Mouse (Mus musculus) limb, embryonic 11.5 days (tissue): ENCODE measurements at regions not wholly inside any gene's neighbourhood (a gene's known extent, or its start where the extent isn't known, plus 50 kb on each side); places are given as distances from the start of the nearest gene placed in this dataset.

ENCODE experiments used
- ATAC-seq: fragments of 200-750 bp; cut with Nextera tagmentation; 2 replicates; pipeline ENCODE4 v1.8.0; 2017; ENCODE audit warnings: low read depth; ENCODE audit not compliant: insufficient number of reproducible peaks, low FRiP score, low TSS enrichment
- DNase-seq: peaks from one replicate; pipeline ENCODE4 v3.0.0-alpha.2; 2015; ENCODE audit warnings: low spot score
- H3K27ac ChIP-seq: fragments of 300-500 bp; sonication (generic); replicated peaks from 2 replicates; pipeline ENCODE4 v1.5.1; 2014; ENCODE audit warnings: low read depth, mild to moderate bottlenecking, low read length
- H3K27me3 ChIP-seq: fragments of 300-500 bp; sonication (generic); 2 replicates; pipeline ENCODE4 v1.6.1; 2014; ENCODE audit warnings: mild to moderate bottlenecking, low read length, mixed read lengths; ENCODE audit not compliant: control insufficient read depth, insufficient read depth
- H3K36me3 ChIP-seq: fragments of 300-500 bp; sonication (generic); 2 replicates; pipeline ENCODE4 v1.6.1; 2014; ENCODE audit warnings: mild to moderate bottlenecking, low read length, moderate library complexity, mixed read lengths; ENCODE audit not compliant: control insufficient read depth, insufficient read depth
- H3K4me1 ChIP-seq: fragments of 300-500 bp; sonication (generic); 2 replicates; pipeline ENCODE4 v1.6.1; 2014; ENCODE audit warnings: low read length, mixed read lengths; ENCODE audit not compliant: control insufficient read depth, insufficient read depth
- H3K4me2 ChIP-seq: fragments of 300-500 bp; sonication (generic); 2 replicates; pipeline ENCODE4 v1.6.1; 2014; ENCODE audit warnings: low read depth, mild to moderate bottlenecking, moderate library complexity; ENCODE audit not compliant: severe bottlenecking
- H3K4me3 ChIP-seq: fragments of 300-500 bp; sonication (generic); 2 replicates; pipeline ENCODE4 v1.5.1; 2014; ENCODE audit warnings: low read depth, low read length
- H3K9ac ChIP-seq: fragments of 300-500 bp; sonication (generic); 2 replicates; pipeline ENCODE4 v1.6.1; 2014; ENCODE audit warnings: mild to moderate bottlenecking, low read length
- H3K9me3 ChIP-seq: fragments of 300-500 bp; sonication (generic); 2 replicates; pipeline ENCODE4 v1.6.1; 2016; ENCODE audit warnings: low read length; ENCODE audit not compliant: control insufficient read depth
- WGBS: fragments of 180-500 bp; shearing (Covaris S2); extraction: QIAGEN DNeasy Blood & Tissue Kit; methylation state at CpG from one replicate; pipeline ENCODE4 v1.1.7; 2014; 5-methylcytosine and 5-hydroxymethylcytosine counted together

DNA sequence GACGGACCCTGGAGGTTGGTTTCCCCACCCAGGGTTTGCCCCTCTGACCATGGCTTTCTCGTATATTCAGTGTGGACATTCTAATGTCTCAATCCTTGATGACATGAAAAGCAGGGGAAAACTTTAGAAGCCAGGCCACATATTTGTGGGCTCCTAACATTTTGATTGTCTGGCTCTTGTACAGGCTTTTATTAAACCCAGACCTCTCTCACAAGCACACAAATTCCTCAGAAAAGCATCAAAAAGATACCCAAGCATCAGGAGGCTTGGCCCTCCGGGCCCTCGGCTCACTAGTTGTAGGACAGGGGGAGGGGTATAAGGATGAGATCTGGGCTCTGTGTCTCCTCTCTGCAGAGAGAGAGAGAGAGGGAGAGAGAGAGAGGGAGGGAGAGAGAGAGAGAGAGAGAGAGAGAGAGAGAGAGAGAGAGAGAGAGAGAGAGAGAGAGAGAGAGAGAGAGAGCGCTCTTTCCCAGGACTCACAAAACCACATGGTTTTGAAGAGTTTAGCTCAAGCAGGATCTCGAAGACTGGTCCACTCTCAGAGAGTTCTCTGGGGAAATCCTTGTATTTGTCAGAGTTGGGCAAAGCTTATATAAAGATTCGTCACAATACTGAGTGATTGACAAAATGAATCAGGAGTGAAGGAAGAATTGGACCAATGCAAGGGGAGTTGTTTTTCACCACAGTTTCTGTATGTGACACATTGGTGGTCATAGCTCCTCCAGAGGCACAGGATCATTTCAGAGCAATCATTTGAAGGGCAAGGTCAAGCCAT, 167.2 kb upstream of the Cxcl12 start:
- no peaks in the 10 kb centered on the region for H3K4me1 ChIP-seq
- H3K27ac ChIP-seq: no peak overlapping the region
- ATAC-seq (no peak), DNase-seq (no peak)
- no peaks in the 10 kb centered on the region for H3K9me3 ChIP-seq
- 65% methylated on average over 7 of the region's 7 CpGs for WGBS
- H3K9ac ChIP-seq: no peak overlapping the region
- no peaks in the 10 kb centered on the region for H3K36me3 ChIP-seq
- H3K4me2 ChIP-seq: no peak overlapping the region
- H3K4me3 ChIP-seq: no peak overlapping the region
- no peaks in the 10 kb centered on the region for H3K27me3 ChIP-seq

DNA sequence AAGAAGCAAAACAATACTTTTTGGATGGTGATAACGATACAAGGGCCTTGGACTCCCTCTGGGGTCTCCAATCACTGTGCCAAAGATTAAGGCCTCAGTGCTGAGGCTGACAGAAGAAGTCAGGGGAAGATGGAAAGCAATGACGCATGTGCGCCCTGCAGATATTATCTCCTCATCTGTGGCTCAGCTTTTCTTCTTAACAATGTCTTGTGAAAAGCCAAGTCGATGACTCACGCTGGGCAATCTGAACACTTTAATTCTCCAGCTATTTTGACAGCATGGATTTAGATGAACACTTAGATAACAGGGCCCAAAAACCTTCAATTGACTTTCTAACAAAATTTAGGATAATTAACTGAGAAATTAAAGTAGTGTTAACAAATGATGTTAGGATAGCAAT, 155.7 kb upstream of the Cxcl12 start:
- Histone ChIP-seq H3K9ac (no peak overlapping the region), H3K4me1 (no peaks in the 10 kb centered on the region), H3K4me2 (no peak overlapping the region), H3K4me3 (no peak overlapping the region), H3K27ac (no peak overlapping the region), H3K36me3 (no peaks in the 10 kb centered on the region), H3K9me3 (no peaks in the 10 kb centered on the region), H3K27me3 (no peaks in the 10 kb centered on the region)
- WGBS: 94% methylated on average over 5 of the region's 5 CpGs
- ATAC-seq (no peak), DNase-seq (no peak)

DNA sequence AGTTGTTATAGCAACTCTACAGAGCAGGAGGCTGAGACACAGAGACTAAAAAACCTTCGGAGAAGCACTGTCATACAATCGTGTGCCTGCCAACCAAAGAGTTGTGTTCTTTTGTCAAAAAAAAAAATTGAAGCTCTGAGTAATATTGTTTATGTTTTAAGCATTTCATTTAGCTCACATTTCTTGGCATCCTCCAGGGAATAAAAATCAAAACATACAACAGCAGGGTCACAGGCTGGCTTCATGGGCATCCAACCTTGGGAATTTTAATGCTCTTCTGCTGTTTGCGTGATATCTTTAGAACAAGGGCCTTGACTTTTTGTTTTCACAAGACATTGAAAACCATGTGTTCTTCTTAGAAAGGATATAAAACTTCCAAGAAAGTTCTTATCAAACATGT, 152.9 kb upstream of the Cxcl12 start:
- no peak overlapping the region for H3K4me2 ChIP-seq
- no peak overlapping the region for H3K4me3 ChIP-seq
- H3K4me1 ChIP-seq: no peaks in the 10 kb centered on the region
- no peaks in the 10 kb centered on the region for H3K27me3 ChIP-seq
- DNase-seq: no peak
- H3K36me3 ChIP-seq: no peaks in the 10 kb centered on the region
- no peaks in the 10 kb centered on the region for H3K9me3 ChIP-seq
- no peak overlapping the region for H3K9ac ChIP-seq
- H3K27ac ChIP-seq: no peak overlapping the region
- WGBS: 95% methylated on average over 3 of the region's 3 CpGs
- no peak for ATAC-seq

DNA sequence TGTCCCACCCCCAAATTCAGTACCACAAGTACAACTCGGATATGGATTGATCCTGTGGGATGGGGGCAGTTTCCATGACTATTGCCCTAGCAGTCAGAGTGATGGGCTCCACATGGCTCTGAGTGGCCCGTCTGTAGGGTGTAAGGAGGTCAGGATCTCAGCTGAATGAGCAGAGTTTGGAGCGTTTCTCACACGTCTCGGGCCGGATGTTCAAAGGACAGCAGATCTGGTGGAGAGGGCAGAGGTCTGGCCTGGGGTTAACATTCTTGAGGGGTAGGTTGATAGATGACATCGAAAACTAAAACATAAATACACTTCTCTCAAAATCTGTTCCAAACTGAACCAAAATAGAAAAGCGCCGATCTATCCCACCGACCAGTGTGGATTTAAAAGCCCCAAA, 146.5 kb upstream of the Cxcl12 start:
- H3K4me1 ChIP-seq: no peaks in the 10 kb centered on the region
- no peak for ATAC-seq
- H3K4me3 ChIP-seq: no peak overlapping the region
- WGBS: 38% methylated on average over 10 of the region's 10 CpGs
- H3K27me3 ChIP-seq: no peaks in the 10 kb centered on the region
- no peaks in the 10 kb centered on the region for H3K9me3 ChIP-seq
- H3K9ac ChIP-seq: no peak overlapping the region
- no peaks in the 10 kb centered on the region for H3K36me3 ChIP-seq
- no peak for DNase-seq
- no peak overlapping the region for H3K4me2 ChIP-seq
- H3K27ac ChIP-seq: no peak overlapping the region

DNA sequence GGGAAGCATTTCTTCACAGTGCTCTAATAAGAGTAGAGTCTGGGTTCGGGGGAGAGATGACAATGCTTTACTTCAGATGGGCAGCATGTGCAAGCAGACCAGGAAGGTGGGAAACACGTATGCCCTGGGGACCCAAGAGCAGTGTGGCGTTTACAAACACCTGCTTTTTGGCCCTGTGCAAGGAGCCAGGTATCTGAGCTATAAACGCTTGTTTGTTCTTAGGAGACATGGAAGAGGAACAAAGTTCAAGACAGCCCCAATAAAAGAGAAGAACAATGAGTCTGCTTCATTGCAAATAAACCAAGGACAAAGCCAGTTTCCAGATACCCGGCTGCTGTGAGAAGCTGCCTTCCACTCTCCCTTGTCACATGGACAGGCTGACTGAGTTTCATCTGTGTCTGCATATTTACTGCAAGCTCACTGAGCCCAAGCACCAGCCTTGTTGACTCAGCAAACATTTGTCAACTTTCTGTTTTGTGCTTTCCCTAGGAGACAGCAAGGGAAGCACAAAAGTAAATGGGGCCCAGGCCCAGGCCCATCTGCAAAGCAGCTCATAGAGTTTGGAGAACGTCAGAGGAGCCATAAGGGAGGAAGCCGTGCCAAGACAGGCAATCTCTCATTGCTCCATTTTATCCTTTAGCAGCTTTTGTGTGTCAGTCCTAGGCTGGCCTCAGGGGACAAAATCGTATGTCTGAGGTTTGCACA, 136.1 kb upstream of the Cxcl12 start:
- ATAC-seq: no peak
- H3K9me3 ChIP-seq: no peaks in the 10 kb centered on the region
- DNase-seq: no peak

DNA sequence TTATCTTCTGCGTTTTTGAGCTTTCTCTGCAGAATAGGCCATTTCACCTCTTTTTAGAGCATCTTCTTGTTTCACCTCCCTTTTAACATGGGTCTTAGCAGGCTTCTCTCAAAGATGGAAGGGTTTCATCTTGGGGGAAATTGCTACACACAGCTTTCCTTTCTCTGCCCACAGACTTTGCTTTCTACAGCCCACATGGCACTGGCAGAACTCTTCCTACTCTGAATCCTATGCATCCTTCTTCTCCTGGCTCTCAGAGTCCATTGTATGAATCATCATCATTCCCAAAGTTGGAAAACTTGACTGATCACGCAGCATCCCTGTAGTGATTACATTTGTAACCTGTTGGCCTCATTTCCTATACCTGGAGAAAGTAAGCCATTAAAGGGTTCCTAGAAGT, 124.6 kb upstream of the Cxcl12 start:
- Histone ChIP-seq H3K27me3 (no peaks in the 10 kb centered on the region), H3K4me1 (no peaks in the 10 kb centered on the region), H3K27ac (no peak overlapping the region), H3K9me3 (no peaks in the 10 kb centered on the region), H3K4me2 (no peak overlapping the region), H3K4me3 (no peak overlapping the region), H3K9ac (no peak overlapping the region), H3K36me3 (no peaks in the 10 kb centered on the region)
- DNase-seq (no peak), ATAC-seq (no peak)
- 88% methylated on average over 2 of the region's 2 CpGs for WGBS

More for the DNA sequence above, 136.1 kb upstream of the Cxcl12 start:
- H3K4me2 ChIP-seq: no peak overlapping the region
- no peaks in the 10 kb centered on the region for H3K27me3 ChIP-seq
- no peak overlapping the region for H3K9ac ChIP-seq
- no peaks in the 10 kb centered on the region for H3K36me3 ChIP-seq
- no peaks in the 10 kb centered on the region for H3K4me1 ChIP-seq
- H3K4me3 ChIP-seq: no peak overlapping the region
- WGBS: 53% methylated on average over 8 of the region's 8 CpGs
- H3K27ac ChIP-seq: no peak overlapping the region

DNA sequence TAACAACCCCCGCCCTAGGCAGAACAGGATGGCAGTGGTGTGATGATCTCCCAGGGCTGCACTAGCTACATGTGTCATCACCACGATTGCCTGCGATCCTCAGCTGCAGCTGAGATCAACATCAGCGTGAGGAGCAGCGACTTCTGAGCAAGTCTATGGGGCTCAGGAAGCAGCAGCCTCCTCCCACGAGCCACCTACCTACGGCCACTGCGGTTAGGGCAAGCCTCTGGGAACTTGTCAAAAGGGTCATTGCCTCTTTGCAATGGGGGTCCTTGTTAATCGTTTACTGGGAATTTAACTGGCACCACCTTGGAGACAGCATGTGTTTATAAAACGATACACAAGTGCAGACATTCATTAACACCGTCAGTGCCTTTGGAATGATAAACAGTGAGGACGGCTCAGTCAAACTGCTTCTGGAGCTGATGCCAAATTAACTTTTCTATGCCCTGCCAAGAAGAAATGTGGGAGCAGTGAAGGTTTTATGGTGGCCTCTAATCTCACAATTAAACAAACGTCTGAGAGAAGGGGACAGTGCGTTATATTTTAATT, 118.8 kb upstream of the Cxcl12 start:
- H3K27me3 ChIP-seq: no peaks in the 10 kb centered on the region
- H3K4me1 ChIP-seq: peaks cover 4% of the 10 kb centered on the region; the same call in 1 of the 2 replicates
- H3K9ac ChIP-seq: no peak overlapping the region
- H3K27ac ChIP-seq: no peak overlapping the region
- ATAC-seq (no peak), DNase-seq (no peak)
- H3K9me3 ChIP-seq: no peaks in the 10 kb centered on the region
- H3K4me3 ChIP-seq: no peak overlapping the region
- no peak overlapping the region for H3K4me2 ChIP-seq
- no peaks in the 10 kb centered on the region for H3K36me3 ChIP-seq
- WGBS: 34% methylated on average over 14 of the region's 14 CpGs

DNA sequence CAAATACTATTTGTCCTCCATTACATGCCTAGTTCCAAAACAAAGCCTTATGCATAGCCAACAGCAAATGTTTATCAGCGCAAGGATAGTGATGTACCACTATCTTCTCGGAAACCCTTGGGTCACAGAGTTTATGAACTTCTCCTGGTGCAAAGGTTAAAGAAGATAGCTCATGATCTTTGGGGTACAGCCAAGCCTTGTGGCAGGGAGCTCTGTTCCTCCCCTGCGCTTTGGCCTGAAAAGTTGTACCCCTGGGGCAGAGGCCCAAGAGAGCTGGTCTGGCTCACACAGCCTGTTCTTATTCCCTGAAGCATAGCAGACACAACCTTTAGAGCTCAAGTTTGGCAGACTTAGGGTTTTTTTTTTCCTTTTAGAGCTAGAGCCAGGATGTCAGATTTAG, 107.6 kb upstream of the Cxcl12 start:
- no peak for DNase-seq
- no peak overlapping the region for H3K27ac ChIP-seq
- H3K9me3 ChIP-seq: no peaks in the 10 kb centered on the region
- H3K4me3 ChIP-seq: no peak overlapping the region
- no peaks in the 10 kb centered on the region for H3K4me1 ChIP-seq
- H3K4me2 ChIP-seq: no peak overlapping the region
- no peak for ATAC-seq
- no peaks in the 10 kb centered on the region for H3K36me3 ChIP-seq
- H3K27me3 ChIP-seq: no peaks in the 10 kb centered on the region
- H3K9ac ChIP-seq: no peak overlapping the region
- WGBS: 89% methylated on average over 3 of the region's 3 CpGs
